Mouse (Mus musculus): ENCODE measurements at regions not wholly inside any gene's neighbourhood (a gene's known extent, or its start where the extent isn't known, plus 50 kb on each side); places are given as distances from the start of the nearest gene placed in this dataset.

DNA sequence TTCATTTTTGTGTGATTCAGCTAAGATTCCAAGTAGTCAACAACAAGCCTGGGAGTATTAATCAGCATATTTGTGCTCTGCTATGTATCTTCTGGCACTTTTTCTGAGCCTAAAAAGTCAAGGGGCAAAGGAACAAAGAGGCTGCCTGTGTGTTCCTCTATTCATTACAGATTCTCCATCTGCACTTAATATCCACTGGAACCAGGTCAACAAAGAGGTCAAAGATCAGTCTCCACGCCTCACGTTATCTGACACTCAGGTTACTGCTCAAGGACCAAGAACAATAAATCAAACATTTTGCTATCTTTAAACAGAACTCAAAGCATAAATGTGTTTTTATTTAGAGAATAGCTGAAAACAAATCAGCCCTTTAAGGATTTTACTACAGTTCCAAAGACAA, 71.4 kb upstream of the Gm4301 start:
- TF ChIP-seq CHD2 (IDR thresholded peaks at IDR 0.05; ENCODE audit: low read depth, low read length) (no peak), ZNF384 (IDR thresholded peaks at IDR 0.05; ENCODE audit: low read depth, low read length) (no peak), ZC3H11A (IDR thresholded peaks at IDR 0.05; ENCODE audit: borderline replicate concordance, low read depth, low read length) (no peak), MAFK (IDR thresholded peaks at IDR 0.05; ENCODE audit: insufficient read depth, low read depth, low read length) (no peak)

All from ES-E14 (cell line).